Mouse (Mus musculus) forebrain, embryonic 16.5 days (tissue): ENCODE data around the gene Glp1r. TPM values are rescaled to one million over a fixed set of nuclear protein-coding genes. Genes with fewer than 3 reads are reported as not detected.

Experiments used
- ATAC-seq: fragments of 200-750 bp; cut with Nextera tagmentation; 2 replicates; pipeline ENCODE4 v1.8.0; 2017; ENCODE audit warnings: mild to moderate bottlenecking, moderate library complexity
- H3K27ac ChIP-seq: fragments of 300-500 bp; sonication (generic); 2 replicates; pipeline ENCODE4 v1.5.1; 2014; ENCODE audit warnings: low read length, control low read depth
- H3K27me3 ChIP-seq: fragments of 300-500 bp; sonication (generic); replicated peaks from 2 replicates; pipeline ENCODE4 v1.6.1; 2014; ENCODE audit warnings: low read length; ENCODE audit not compliant: control insufficient read depth, insufficient read depth
- H3K36me3 ChIP-seq: fragments of 300-500 bp; sonication (generic); 2 replicates; pipeline ENCODE4 v1.6.1; 2014; ENCODE audit not compliant: control insufficient read depth, insufficient read depth
- H3K4me1 ChIP-seq: fragments of 300-500 bp; sonication (generic); replicated peaks from 2 replicates; pipeline ENCODE4 v1.6.1; 2014; ENCODE audit warnings: low read length; ENCODE audit not compliant: control insufficient read depth, insufficient read depth
- H3K4me2 ChIP-seq: fragments of 300-500 bp; sonication (generic); 2 replicates; pipeline ENCODE4 v1.6.1; 2014; ENCODE audit warnings: mild to moderate bottlenecking, low read length, control low read depth
- H3K4me3 ChIP-seq: fragments of 300-500 bp; sonication (generic); replicated peaks from 2 replicates; pipeline ENCODE4 v1.5.1; 2014; ENCODE audit warnings: mild to moderate bottlenecking, low read length, control low read depth
- H3K9ac ChIP-seq: fragments of 300-500 bp; sonication (generic); replicated peaks from 2 replicates; pipeline ENCODE4 v1.6.1; 2014; ENCODE audit warnings: low read depth, low read length, control low read depth
- H3K9me3 ChIP-seq: fragments of 300-500 bp; sonication (generic); 2 replicates; pipeline ENCODE4 v1.6.1; 2016; ENCODE audit warnings: low read length; ENCODE audit not compliant: control insufficient read depth
- WGBS: fragments of 180-500 bp; shearing (Covaris S2); extraction: QIAGEN DNeasy Blood & Tissue Kit; methylation state at CpG from one replicate; pipeline ENCODE4 v1.1.7; 2014; 5-methylcytosine and 5-hydroxymethylcytosine counted together
- polyA plus RNA-seq: library from polyadenylated mRNA; unstranded; fragments of >200 nt; fragmentation: Nextera tagmentation; extraction: Ambion mirVana; gene quantifications from 2 replicates; pipeline ENCODE4 v1.2.1, GENCODE M21; 2015

Glp1r gene
- 0.04 and 0.23 TPM in 2 replicates for polyA plus RNA-seq

- Histone ChIP-seq H3K9me3 (no peaks in the 10 kb centered on the region), H3K27me3 (peaks cover 11% of the 10 kb centered on the region), H3K36me3 (no peaks in the 10 kb centered on the region), H3K27ac (no peak within 1 kb of the TSS), H3K4me3 (peak within 1 kb of the TSS; percentile 51), H3K4me2 (peak within 1 kb of the TSS; percentile 89), H3K9ac (peak within 1 kb of the TSS; percentile 59), H3K4me1 (peaks cover 8% of the 10 kb centered on the region)
- ATAC-seq: no peak
- under 1% methylated on average over 36 of the region's 37 CpGs for WGBS
Measured at GRCm38 (mm10) chr17:30901627-30902026, at the start of gene Glp1r. TSS of gene Glp1r (plus strand) at chr17:30901817.

DNA sequence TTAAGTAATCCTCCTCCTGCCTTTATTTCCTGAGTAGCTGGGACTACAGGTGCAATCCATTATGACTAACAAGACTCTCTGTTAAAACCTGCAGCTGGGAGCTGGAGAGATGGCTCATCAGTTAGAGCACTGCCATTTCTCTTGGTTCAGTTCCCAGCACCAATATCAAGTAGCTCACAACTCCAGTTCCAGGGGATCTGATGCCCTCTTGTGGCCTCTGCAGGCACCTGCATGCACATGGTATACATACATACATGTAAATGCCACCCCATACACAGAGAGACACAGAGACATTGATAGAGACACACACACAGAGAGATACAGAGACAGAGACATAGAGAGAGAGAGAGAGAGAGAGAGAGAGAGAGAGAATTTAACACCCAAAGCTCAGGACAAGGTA, 49.3 kb upstream of the Glp1r start:
- Histone ChIP-seq H3K36me3 (no peaks in the 10 kb centered on the region), H3K4me2 (no peak overlapping the region), H3K9me3 (no peaks in the 10 kb centered on the region), H3K27ac (no peak overlapping the region), H3K27me3 (no peaks in the 10 kb centered on the region), H3K4me3 (no peak overlapping the region), H3K9ac (no peak overlapping the region), H3K4me1 (no peaks in the 10 kb centered on the region)
- no peak for ATAC-seq

GRCm38 (mm10) chr17:30857347-30857746, 44.3 kb upstream of the Glp1r start:
- no peak overlapping the region for H3K4me2 ChIP-seq
- H3K4me1 ChIP-seq: peaks cover 15% of the 10 kb centered on the region
- H3K27ac ChIP-seq: no peak overlapping the region
- H3K27me3 ChIP-seq: no peaks in the 10 kb centered on the region
- H3K9ac ChIP-seq: no peak overlapping the region
- no peak for ATAC-seq
- no peak overlapping the region for H3K4me3 ChIP-seq
- 93% methylated on average over 5 of the region's 5 CpGs for WGBS
- H3K9me3 ChIP-seq: no peaks in the 10 kb centered on the region
- H3K36me3 ChIP-seq: no peaks in the 10 kb centered on the region

DNA sequence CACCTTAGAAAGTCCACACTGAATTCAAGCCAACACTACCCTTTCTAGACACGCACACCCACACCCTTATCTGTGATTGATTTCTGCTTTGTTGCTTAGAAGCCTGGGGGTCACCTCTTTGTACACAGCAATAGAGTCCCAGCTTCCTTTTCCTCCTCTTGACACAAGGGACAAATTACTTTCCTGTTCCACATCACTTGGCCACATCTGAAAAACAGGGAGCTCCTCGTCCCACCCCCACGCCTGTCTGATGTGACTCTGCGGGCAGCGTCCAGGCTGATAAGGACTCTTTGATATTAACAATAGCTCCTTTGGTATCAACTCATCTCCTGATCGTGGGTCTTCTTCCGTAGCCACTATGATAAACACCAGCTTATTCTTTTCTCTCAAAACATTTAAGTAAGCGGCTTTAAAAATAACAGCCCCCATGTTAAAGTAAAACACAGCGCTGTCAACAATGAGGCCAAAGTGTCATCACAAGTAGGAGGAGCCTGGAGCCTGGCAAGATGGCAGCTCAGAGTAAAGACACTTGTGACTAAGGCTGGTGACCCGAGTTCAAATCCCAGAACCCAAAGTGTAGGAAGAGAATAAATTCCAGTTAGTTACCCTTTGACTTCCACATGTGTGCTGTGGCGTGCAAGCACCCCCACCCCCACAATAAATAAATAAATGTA, 42.9 kb upstream of the Glp1r start:
- Histone ChIP-seq H3K4me3 (no peak overlapping the region), H3K9me3 (no peaks in the 10 kb centered on the region), H3K4me1 (peaks cover 15% of the 10 kb centered on the region), H3K36me3 (no peaks in the 10 kb centered on the region), H3K9ac (no peak overlapping the region), H3K4me2 (no peak overlapping the region), H3K27me3 (no peaks in the 10 kb centered on the region), H3K27ac (no peak overlapping the region)
- no peak for ATAC-seq
- 83% methylated on average over 11 of the region's 11 CpGs for WGBS

DNA sequence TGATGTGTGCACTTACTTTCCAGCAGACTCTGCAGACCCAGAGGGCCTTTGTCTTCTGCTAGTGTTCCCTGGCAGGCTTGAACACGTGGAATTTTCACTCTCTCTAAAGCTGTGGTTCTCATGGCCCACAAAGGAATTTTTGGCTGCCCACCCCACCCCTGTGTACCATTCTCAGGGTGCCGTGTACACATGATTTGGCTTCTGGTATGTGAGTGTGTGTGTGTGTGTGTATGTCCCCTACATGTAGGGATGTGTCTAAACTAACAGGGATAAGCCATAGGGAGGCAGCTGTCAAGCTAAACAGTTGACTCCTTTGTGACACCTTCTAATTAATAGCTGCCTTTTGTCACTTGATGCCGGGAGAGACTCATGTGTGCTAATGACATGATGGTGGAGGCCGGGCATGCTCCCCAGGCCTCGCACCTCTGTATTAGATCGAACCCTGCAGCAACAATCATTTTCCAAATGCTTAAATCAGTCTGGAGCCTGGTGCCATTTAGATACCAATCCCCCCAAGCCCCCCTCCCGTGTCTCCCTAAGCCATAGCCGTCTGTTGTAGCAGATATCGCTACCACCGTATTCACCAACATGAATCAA, 41.5 kb upstream of the Glp1r start:
- Histone ChIP-seq H3K9ac (no peak overlapping the region), H3K4me2 (no peak overlapping the region), H3K27me3 (no peaks in the 10 kb centered on the region), H3K4me3 (no peak overlapping the region), H3K27ac (peak overlapping the region; percentile 29), H3K9me3 (no peaks in the 10 kb centered on the region), H3K4me1 (peaks cover 15% of the 10 kb centered on the region), H3K36me3 (no peaks in the 10 kb centered on the region)
- peak; percentile 83 for ATAC-seq
- WGBS: 15% methylated on average over 10 of the region's 10 CpGs

- H3K4me1 ChIP-seq: peaks cover 15% of the 10 kb centered on the region
- WGBS: 26% methylated on average over 7 of the region's 7 CpGs
- ATAC-seq: no peak
- H3K9me3 ChIP-seq: no peaks in the 10 kb centered on the region
- H3K4me2 ChIP-seq: no peak overlapping the region
- H3K27ac ChIP-seq: peak overlapping the region; percentile 1
- no peak overlapping the region for H3K4me3 ChIP-seq
- no peak overlapping the region for H3K9ac ChIP-seq
- no peaks in the 10 kb centered on the region for H3K36me3 ChIP-seq
- no peaks in the 10 kb centered on the region for H3K27me3 ChIP-seq
Measured at GRCm38 (mm10) chr17:30860606-30861005, 41.0 kb upstream of the Glp1r start.

- ATAC-seq: no peak
- no peak overlapping the region for H3K27ac ChIP-seq
- H3K4me1 ChIP-seq: peaks cover 3% of the 10 kb centered on the region; the same call in 1 of the 2 replicates
- H3K4me3 ChIP-seq: no peak overlapping the region
- H3K9me3 ChIP-seq: no peaks in the 10 kb centered on the region
- no peak overlapping the region for H3K4me2 ChIP-seq
- H3K9ac ChIP-seq: no peak overlapping the region
- H3K27me3 ChIP-seq: no peaks in the 10 kb centered on the region
- no peaks in the 10 kb centered on the region for H3K36me3 ChIP-seq
- 55% methylated on average over 8 of the region's 8 CpGs for WGBS
Measured at GRCm38 (mm10) chr17:30866281-30866680, 35.3 kb upstream of the Glp1r start.

- no peak overlapping the region for H3K27ac ChIP-seq
- no peak overlapping the region for H3K4me2 ChIP-seq
- WGBS: 60% methylated on average over 9 of the region's 9 CpGs
- peaks cover 3% of the 10 kb centered on the region; the same call in 1 of the 2 replicates for H3K4me1 ChIP-seq
- no peak for ATAC-seq
- no peaks in the 10 kb centered on the region for H3K9me3 ChIP-seq
- H3K4me3 ChIP-seq: no peak overlapping the region
- no peaks in the 10 kb centered on the region for H3K27me3 ChIP-seq
- no peaks in the 10 kb centered on the region for H3K36me3 ChIP-seq
- H3K9ac ChIP-seq: no peak overlapping the region
Measured at GRCm38 (mm10) chr17:30866966-30867365, 34.7 kb upstream of the Glp1r start.

- Histone ChIP-seq H3K9ac (no peak overlapping the region), H3K36me3 (no peaks in the 10 kb centered on the region), H3K4me3 (no peak overlapping the region), H3K27me3 (no peaks in the 10 kb centered on the region), H3K4me2 (no peak overlapping the region), H3K27ac (no peak overlapping the region), H3K9me3 (no peaks in the 10 kb centered on the region), H3K4me1 (0 out of 2 replicates have a peak, but pooled peaks cover 3% of the 10 kb centered on the region)
- ATAC-seq: no peak
- whole genome bisulfite sequencing: 23% methylated on average over 10 of the region's 10 CpGs
Measured at GRCm38 (mm10) chr17:30871040-30871439, 30.6 kb upstream of the Glp1r start.
